Comparison of ENCODE assay signal across 28 mouse cellular contexts in the genomic region with DNA sequence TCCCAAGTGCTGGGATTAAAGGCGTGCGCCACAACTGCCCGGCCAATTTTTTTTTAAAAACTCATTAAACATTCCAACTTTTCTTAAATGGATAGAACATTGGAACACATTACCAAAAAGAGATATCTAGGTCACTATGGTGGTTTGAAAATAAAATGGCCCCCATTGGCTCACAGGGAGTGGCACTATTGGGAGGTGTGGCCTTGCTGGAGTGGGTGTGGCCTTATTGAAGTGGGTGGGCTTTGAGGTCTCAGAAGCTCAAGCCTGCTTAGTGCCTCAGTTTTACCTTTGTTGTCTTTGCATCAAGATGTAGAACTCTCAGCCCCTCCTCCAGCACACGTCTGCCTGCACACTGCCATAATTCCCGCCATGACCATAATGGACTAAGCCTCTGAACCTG. TPM values are rescaled to one million over a fixed set of nuclear protein-coding genes. Genes with fewer than 3 reads are reported as not detected.
"Had no signal": no experiment of that assay in that cellular context is flagged by ENCODE, and none has a peak within 500 bp of the region (broad histone marks: within the 10 kb centered on the region; RNA-seq: fewer than 3 reads in every experiment).

No protein-coding gene starts in this region.

- H3K9me3 ChIP-seq: heart, embryonic 15.5 days; hindbrain, embryonic 13.5 days; hindbrain, embryonic 15.5 days; limb, embryonic 15.5 days; liver, embryonic 12.5 days had no signal

- H3K36me3 ChIP-seq: heart, embryonic 13.5 days; heart, embryonic 15.5 days; hindbrain, embryonic 13.5 days; hindbrain, embryonic 15.5 days; kidney, embryonic 15.5 days; limb, embryonic 13.5 days; limb, embryonic 15.5 days; liver, embryonic 12.5 days had no signal

- H3K4me3 ChIP-seq: gastrocnemius, adult 2 months; heart, embryonic 13.5 days; heart, embryonic 15.5 days; hindbrain, embryonic 13.5 days; hindbrain, embryonic 15.5 days; kidney, embryonic 15.5 days; limb, embryonic 13.5 days; limb, embryonic 15.5 days; liver, embryonic 12.5 days had no signal

- H3K27me3 ChIP-seq: heart, embryonic 13.5 days; heart, embryonic 15.5 days; hindbrain, embryonic 13.5 days; hindbrain, embryonic 15.5 days; kidney, embryonic 15.5 days; limb, embryonic 13.5 days; limb, embryonic 15.5 days; liver, embryonic 12.5 days had no signal

- H3K4me1 ChIP-seq: heart, embryonic 13.5 days; hindbrain, embryonic 13.5 days; hindbrain, embryonic 15.5 days; kidney, embryonic 15.5 days; limb, embryonic 13.5 days; limb, embryonic 15.5 days had no signal

- DNase-seq: gastrocnemius, adult 2 months; gastrocnemius, postnatal 10 days; gastrocnemius, postnatal 25 days; heart, adult 18-20 months; heart, postnatal 14 days; heart, postnatal 36 days; kidney, adult 11 months; kidney, adult 2 months; kidney, adult 9 months; kidney, postnatal 14 days; kidney, postnatal 36 days; layer of hippocampus, adult 9-11 months; layer of hippocampus, postnatal 36 days; left cerebral cortex, postnatal 4 days had no signal

- H3K27ac ChIP-seq: gastrocnemius, adult 2 months; heart, embryonic 13.5 days; heart, embryonic 15.5 days; hindbrain, embryonic 13.5 days; hindbrain, embryonic 15.5 days; hindbrain, postnatal 0 days; kidney, embryonic 15.5 days; kidney, postnatal 0 days; limb, embryonic 13.5 days; limb, embryonic 15.5 days; liver, embryonic 12.5 days; liver, embryonic 14.5 days had no signal

RNA-seq across cellular contexts. Expression of gene Mchr1, which starts 32.8 kb away (rescaled TPM):
- polyA plus RNA-seq: heart, embryonic 11.5 days; heart, postnatal 0 days; liver, adult 2 months; liver, embryonic 12.5 days had no signal
